Mouse (Mus musculus) stomach, postnatal 0 days (tissue): ENCODE measurements around the gene Gabrb1.

Experiments used
- CTCF ChIP-seq: IDR thresholded peaks from 2 replicates; pipeline ENCODE4 v1.5.1; 2016; ENCODE audit warnings: antibody characterized with exemption, low read depth, mild to moderate bottlenecking, moderate library complexity
- EP300 ChIP-seq: optimal IDR thresholded peaks from 2 replicates; pipeline ENCODE3; 2016; ENCODE audit warnings: antibody characterized with exemption

DNA sequence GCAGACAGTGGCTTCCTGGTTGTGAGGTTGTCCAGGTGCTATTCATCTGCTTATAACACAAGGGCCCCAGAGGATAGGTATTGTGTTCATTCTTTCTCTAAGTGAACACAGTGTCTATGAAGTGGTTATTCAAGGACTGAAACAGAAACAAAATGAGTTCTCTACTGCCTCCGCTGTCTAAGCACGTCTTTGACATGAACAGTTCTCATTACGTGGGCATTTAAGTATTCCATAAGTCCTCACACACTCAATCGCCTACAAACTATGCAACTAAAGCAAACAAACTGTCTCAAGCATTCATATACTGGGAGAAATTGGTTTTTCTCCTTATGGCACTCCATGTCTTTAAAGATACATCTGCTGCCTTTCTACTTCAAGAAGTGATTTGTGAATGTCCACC is 257.8 kb downstream of the Gabrb1 start:
- TF ChIP-seq CTCF (no peak), EP300 (no peak)
